Mouse (Mus musculus): ENCODE data around the gene Bscl2. TPM values are rescaled to one million over a fixed set of nuclear protein-coding genes. Genes with fewer than 3 reads are reported as not detected.
A peak's percentile ranks its signal among the peaks of the same experiment; 100 is the strongest.

Bscl2 gene
- polyA plus RNA-seq, 1 experiment from 2014 or later = 77.4 TPM

- peaks cover 38% of the 10 kb centered on the region for H3K36me3 ChIP-seq
- H3K4me1 ChIP-seq = peaks cover 24% of the 10 kb centered on the region
- 0 out of 2 replicates have a peak overlapping the region, but pooled peaks have one; percentile 12 for H3K4me2 ChIP-seq
- H3K27me3 ChIP-seq = no peaks in the 10 kb centered on the region
- ATAC-seq (ENCODE audit: insufficient number of reproducible peaks, low FRiP score, low TSS enrichment, low read depth) = no peak
- H3K9me3 ChIP-seq = no peaks in the 10 kb centered on the region
- 80% methylated on average over 3 of the region's 3 CpGs for WGBS
- H3K27ac ChIP-seq = 0 out of 2 replicates have a peak overlapping the region, but pooled peaks have one; percentile 22
- H3K4me3 ChIP-seq = no peak overlapping the region
- no peak overlapping the region for H3K9ac ChIP-seq
Observed at GRCm38 (mm10) chr19:8817001-8817400, 20.3 kb upstream of the Bscl2 start.

- Histone ChIP-seq H3K27me3 (no peaks in the 10 kb centered on the region), H3K9me3 (no peaks in the 10 kb centered on the region), H3K27ac (peak overlapping the region; percentile 100), H3K4me3 (peak overlapping the region; percentile 82), H3K4me1 (peaks cover 36% of the 10 kb centered on the region), H3K9ac (peak overlapping the region; percentile 67), H3K4me2 (peak overlapping the region; percentile 89), H3K36me3 (peaks cover 32% of the 10 kb centered on the region)
- ATAC-seq (ENCODE audit: insufficient number of reproducible peaks, low FRiP score, low TSS enrichment, low read depth) = no peak
- 18% methylated on average over 14 of the region's 14 CpGs for WGBS
Observed at GRCm38 (mm10) chr19:8818301-8818798, 18.9 kb upstream of the Bscl2 start.

- Histone ChIP-seq H3K36me3 (peaks cover 33% of the 10 kb centered on the region), H3K27me3 (no peaks in the 10 kb centered on the region), H3K27ac (peak within 1 kb of the TSS; percentile 100), H3K4me3 (peak within 1 kb of the TSS; percentile 82), H3K4me2 (peak within 1 kb of the TSS; percentile 89), H3K4me1 (peaks cover 37% of the 10 kb centered on the region), H3K9me3 (no peaks in the 10 kb centered on the region), H3K9ac (peak within 1 kb of the TSS; percentile 96)
- under 1% methylated on average over 33 of the region's 33 CpGs for WGBS
- peak; percentile 95 for ATAC-seq (ENCODE audit: insufficient number of reproducible peaks, low FRiP score, low TSS enrichment, low read depth)
Observed at GRCm38 (mm10) chr19:8818801-8819595, 18.3 kb upstream of the Bscl2 start, which contains the start of gene Ttc9c. Gene Ttc9c, minus strand, starts transcription at chr19:8819333.

- H3K9ac ChIP-seq = peak within 1 kb of the TSS; percentile 96
- H3K9me3 ChIP-seq = no peaks in the 10 kb centered on the region
- H3K27me3 ChIP-seq = no peaks in the 10 kb centered on the region
- H3K4me2 ChIP-seq = peak within 1 kb of the TSS; percentile 89
- H3K4me3 ChIP-seq = peak within 1 kb of the TSS; percentile 82
- peak within 1 kb of the TSS; percentile 100 for H3K27ac ChIP-seq
- ATAC-seq (ENCODE audit: insufficient number of reproducible peaks, low FRiP score, low TSS enrichment, low read depth) = peak; percentile 95
- peaks cover 37% of the 10 kb centered on the region for H3K4me1 ChIP-seq
- H3K36me3 ChIP-seq = peaks cover 35% of the 10 kb centered on the region
- WGBS = under 1% methylated on average over 81 of the region's 83 CpGs
Observed at GRCm38 (mm10) chr19:8819596-8820423, 17.5 kb upstream of the Bscl2 start, which contains the start of gene Hnrnpul2. Gene Hnrnpul2, plus strand, starts transcription at chr19:8820010.

- 0% methylated on average over 46 of the region's 48 CpGs for WGBS
- ATAC-seq (ENCODE audit: insufficient number of reproducible peaks, low FRiP score, low TSS enrichment, low read depth) = no peak
- Histone ChIP-seq H3K4me3 (peak overlapping the region; percentile 82), H3K36me3 (peaks cover 35% of the 10 kb centered on the region), H3K4me2 (peak overlapping the region; percentile 66), H3K27me3 (no peaks in the 10 kb centered on the region), H3K4me1 (peaks cover 37% of the 10 kb centered on the region), H3K9me3 (no peaks in the 10 kb centered on the region), H3K27ac (peak overlapping the region; percentile 100), H3K9ac (peak overlapping the region; percentile 96)
Observed at GRCm38 (mm10) chr19:8820424-8820956, 16.8 kb upstream of the Bscl2 start.

GRCm38 (mm10) chr19:8821146-8821545 lies 16.1 kb upstream of the Bscl2 start:
- peak overlapping the region; percentile 82 for H3K4me3 ChIP-seq
- no peak for ATAC-seq (ENCODE audit: insufficient number of reproducible peaks, low FRiP score, low TSS enrichment, low read depth)
- peaks cover 34% of the 10 kb centered on the region for H3K4me1 ChIP-seq
- H3K4me2 ChIP-seq = peak overlapping the region; percentile 66
- H3K9ac ChIP-seq = peak overlapping the region; percentile 96
- no peaks in the 10 kb centered on the region for H3K27me3 ChIP-seq
- H3K27ac ChIP-seq = peak overlapping the region; percentile 100; the same call in 1 of the 2 replicates
- H3K9me3 ChIP-seq = no peaks in the 10 kb centered on the region
- H3K36me3 ChIP-seq = peaks cover 36% of the 10 kb centered on the region
- under 1% methylated on average over 7 of the region's 7 CpGs for WGBS

GRCm38 (mm10) chr19:8822696-8823095 lies 14.6 kb upstream of the Bscl2 start:
- no peak for ATAC-seq (ENCODE audit: insufficient number of reproducible peaks, low FRiP score, low TSS enrichment, low read depth)
- no peaks in the 10 kb centered on the region for H3K27me3 ChIP-seq
- peaks cover 49% of the 10 kb centered on the region for H3K36me3 ChIP-seq
- H3K9me3 ChIP-seq = no peaks in the 10 kb centered on the region
- 81% methylated on average over 8 of the region's 8 CpGs for WGBS
- peak overlapping the region; percentile 66 for H3K4me2 ChIP-seq
- H3K9ac ChIP-seq = no peak overlapping the region
- H3K4me3 ChIP-seq = peak overlapping the region; percentile 82
- peaks cover 23% of the 10 kb centered on the region for H3K4me1 ChIP-seq
- H3K27ac ChIP-seq = no peak overlapping the region

- H3K27ac ChIP-seq = no peak within 1 kb of the TSS
- ATAC-seq (ENCODE audit: insufficient number of reproducible peaks, low FRiP score, low TSS enrichment, low read depth) = no peak
- 89% methylated on average over 8 of the region's 8 CpGs for WGBS
Observed at GRCm38 (mm10) chr19:8829660-8830059, 7.6 kb upstream of the Bscl2 start, which contains the start of gene AC129217.1. Gene AC129217.1, plus strand, starts transcription at chr19:8829773.

GRCm38 (mm10) chr19:8830664-8831063 lies 6.6 kb upstream of the Bscl2 start:
- no peak for ATAC-seq (ENCODE audit: insufficient number of reproducible peaks, low FRiP score, low TSS enrichment, low read depth)
- WGBS = 84% methylated on average over 8 of the region's 8 CpGs

More at GRCm38 (mm10) chr19:8829660-8830059, 7.6 kb upstream of the Bscl2 start, which contains the start of gene AC129217.1:
- Histone ChIP-seq H3K4me1 (no peaks in the 10 kb centered on the region), H3K9ac (no peak within 1 kb of the TSS), H3K27me3 (no peaks in the 10 kb centered on the region), H3K4me2 (no peak within 1 kb of the TSS), H3K36me3 (peaks cover 96% of the 10 kb centered on the region), H3K9me3 (no peaks in the 10 kb centered on the region), H3K4me3 (no peak within 1 kb of the TSS)

GRCm38 (mm10) chr19:8831262-8831661 lies 6.0 kb upstream of the Bscl2 start:
- Histone ChIP-seq H3K9me3 (no peaks in the 10 kb centered on the region), H3K4me2 (no peak overlapping the region), H3K9ac (no peak overlapping the region), H3K36me3 (peaks cover 91% of the 10 kb centered on the region), H3K4me1 (no peaks in the 10 kb centered on the region), H3K27ac (no peak overlapping the region), H3K27me3 (no peaks in the 10 kb centered on the region), H3K4me3 (no peak overlapping the region)
- no peak for ATAC-seq (ENCODE audit: insufficient number of reproducible peaks, low FRiP score, low TSS enrichment, low read depth)
- WGBS = 83% methylated on average over 11 of the region's 11 CpGs

More at GRCm38 (mm10) chr19:8830664-8831063, 6.6 kb upstream of the Bscl2 start:
- Histone ChIP-seq H3K4me2 (no peak overlapping the region), H3K9ac (no peak overlapping the region), H3K4me3 (no peak overlapping the region), H3K4me1 (no peaks in the 10 kb centered on the region), H3K27me3 (no peaks in the 10 kb centered on the region), H3K36me3 (peaks cover 97% of the 10 kb centered on the region), H3K27ac (no peak overlapping the region), H3K9me3 (no peaks in the 10 kb centered on the region)

GRCm38 (mm10) chr19:8832971-8833370 lies 4.3 kb upstream of the Bscl2 start:
- no peak for ATAC-seq (ENCODE audit: insufficient number of reproducible peaks, low FRiP score, low TSS enrichment, low read depth)
- no peaks in the 10 kb centered on the region for H3K4me1 ChIP-seq
- no peaks in the 10 kb centered on the region for H3K27me3 ChIP-seq
- peaks cover 73% of the 10 kb centered on the region for H3K36me3 ChIP-seq
- no peak overlapping the region for H3K4me2 ChIP-seq
- H3K9me3 ChIP-seq = no peaks in the 10 kb centered on the region
- WGBS = 89% methylated on average over 4 of the region's 4 CpGs
- H3K9ac ChIP-seq = no peak overlapping the region
- no peak overlapping the region for H3K4me3 ChIP-seq
- no peak overlapping the region for H3K27ac ChIP-seq

All from limb, embryonic 15.5 days (tissue).